Mouse (Mus musculus): ENCODE data around the gene Kdm7a. TPM values are rescaled to one million over a fixed set of nuclear protein-coding genes. Genes with fewer than 3 reads are reported as not detected.

Gene Kdm7a
- polyA plus RNA-seq (2016; fragmentation: Nextera tagmentation; extraction: Ambion mirVana): 16.8 and 18.1 TPM in 2 replicates

DNA sequence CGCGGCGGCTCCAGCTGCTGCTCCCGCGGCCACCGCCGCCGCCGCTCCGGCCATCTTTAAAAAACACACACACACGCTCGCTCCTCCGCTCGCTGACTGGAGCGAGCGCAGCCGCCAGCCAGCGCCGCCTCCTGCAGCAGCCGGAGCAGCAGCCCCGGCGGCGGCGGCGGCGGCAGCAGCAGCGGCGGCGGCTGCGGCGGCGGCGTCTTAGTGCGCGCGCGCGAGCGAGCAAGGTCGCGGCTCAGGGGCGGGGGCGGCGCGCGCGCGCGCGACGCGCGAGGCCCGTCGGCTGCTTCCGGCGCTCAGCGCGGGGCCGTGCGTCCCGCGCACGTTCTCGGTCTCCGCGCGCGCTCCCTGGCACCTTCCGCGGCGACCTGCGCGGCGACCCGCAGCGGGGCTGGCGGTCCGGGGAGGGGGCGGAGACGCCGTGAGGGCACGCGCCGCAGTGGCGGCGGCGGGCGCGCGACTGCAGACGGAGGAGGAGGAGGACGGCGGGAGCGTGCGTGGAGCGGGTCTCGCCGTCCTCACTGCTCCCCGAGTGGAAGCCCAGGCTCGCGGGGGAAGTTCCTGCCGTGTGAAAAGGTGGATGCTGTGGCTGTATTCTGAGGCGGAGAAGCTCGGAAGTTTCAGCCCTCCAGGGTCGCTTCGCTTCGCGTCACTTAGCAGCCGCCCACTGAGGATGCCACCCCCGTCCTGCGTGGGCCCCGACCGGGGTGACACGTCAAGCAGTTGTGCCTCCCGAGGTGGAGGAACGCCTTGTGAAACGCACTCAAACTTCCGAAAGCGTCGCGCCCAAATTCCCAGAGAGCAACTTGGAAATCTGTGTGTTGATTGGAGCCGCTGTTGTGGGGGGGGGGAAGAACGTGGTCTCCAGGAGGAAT lies at the start of gene Kdm7a:
TSS of gene Kdm7a (minus strand) at position 209 of the 881 bp plus-strand sequence.
- Histone ChIP-seq H3K36me3 (replicated peaks) (no peaks in the 10 kb centered on the region), H3K4me1 (peaks cover 16% of the 10 kb centered on the region), H3K9ac (peak within 1 kb of the TSS; percentile 95), H3K27me3 (no peaks in the 10 kb centered on the region), H3K9me3 (no peaks in the 10 kb centered on the region), H3K4me2 (peak within 1 kb of the TSS; percentile 85), H3K27ac (peak within 1 kb of the TSS; percentile 98), H3K4me3 (replicated peaks) (peak within 1 kb of the TSS; percentile 96)
- peak; percentile 85 for ATAC-seq (ENCODE audit: low FRiP score)
- under 1% methylated on average over 109 of the region's 124 CpGs for WGBS

DNA sequence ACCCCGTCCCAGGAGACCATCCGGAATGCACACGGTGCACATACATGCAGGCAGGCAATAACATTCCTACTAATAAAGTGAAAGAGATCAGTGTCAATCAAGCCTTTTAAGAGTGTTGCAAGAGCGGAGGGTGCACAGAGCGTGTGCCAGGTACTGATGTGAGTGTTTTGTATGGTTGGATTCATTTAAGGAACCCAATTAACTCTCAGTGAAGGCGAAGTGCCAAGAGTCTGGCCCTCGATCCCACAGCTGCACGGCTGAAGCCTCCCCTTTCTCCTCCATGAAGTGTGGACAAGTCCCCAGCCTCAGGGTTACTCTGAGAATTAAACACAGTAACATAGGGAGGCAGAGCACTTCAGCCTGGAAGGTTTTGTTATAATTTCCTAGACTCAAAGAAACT lies 48.7 kb upstream of the Kdm7a start:
- ATAC-seq (ENCODE audit: low FRiP score): peak; percentile 10; the same call in 1 of the 2 replicates
- H3K9me3 ChIP-seq: no peaks in the 10 kb centered on the region
- no peak overlapping the region for H3K4me2 ChIP-seq
- no peak overlapping the region for H3K27ac ChIP-seq
- H3K27me3 ChIP-seq: peaks cover 11% of the 10 kb centered on the region
- no peak overlapping the region for H3K9ac ChIP-seq
- peaks cover 21% of the 10 kb centered on the region for H3K4me1 ChIP-seq
- no peak overlapping the region for H3K4me3 ChIP-seq (replicated peaks)
- no peaks in the 10 kb centered on the region for H3K36me3 ChIP-seq (replicated peaks)
- WGBS: 53% methylated on average over 8 of the region's 8 CpGs

- no peak overlapping the region for H3K4me3 ChIP-seq (replicated peaks)
- no peak overlapping the region for H3K27ac ChIP-seq
- no peaks in the 10 kb centered on the region for H3K36me3 ChIP-seq (replicated peaks)
- no peaks in the 10 kb centered on the region for H3K27me3 ChIP-seq
- H3K9ac ChIP-seq: no peak overlapping the region
- H3K9me3 ChIP-seq: no peaks in the 10 kb centered on the region
- 89% methylated on average over 2 of the region's 2 CpGs for WGBS
- no peaks in the 10 kb centered on the region; the same call in 1 of the 2 replicates for H3K4me1 ChIP-seq
- no peak for ATAC-seq (ENCODE audit: low FRiP score)
- H3K4me2 ChIP-seq: no peak overlapping the region
These were observed 43.5 kb upstream of the Kdm7a start for GRCm38 (mm10) chr6:39250055-39250454.

DNA sequence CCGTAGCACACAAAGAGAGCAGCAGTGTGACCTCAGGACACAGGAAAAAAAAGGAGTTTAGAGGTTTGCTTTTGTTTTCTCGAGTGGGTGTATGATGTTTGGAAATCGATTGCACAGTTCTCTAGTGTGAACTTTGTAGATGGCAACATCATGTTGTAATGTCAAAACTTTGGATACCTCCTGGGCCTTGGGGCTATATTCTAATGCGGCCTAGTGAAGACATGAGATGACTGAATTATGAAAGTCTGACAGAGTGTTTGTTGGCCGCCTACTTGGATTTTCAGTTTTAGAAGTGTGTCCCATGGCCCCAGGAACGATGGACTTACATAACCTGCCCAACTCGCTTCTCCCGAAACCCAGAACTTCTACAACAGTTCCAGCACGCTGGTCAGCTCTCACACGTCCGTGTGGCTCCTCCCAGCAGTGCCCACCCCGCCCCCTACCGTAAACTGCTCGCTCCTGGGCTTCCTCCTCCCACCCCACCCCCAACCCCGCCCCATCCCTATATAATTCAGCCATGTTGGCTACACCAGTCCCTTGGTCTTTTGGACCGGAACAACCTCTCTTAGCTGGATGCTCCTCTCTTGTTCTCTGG lies 42.7 kb upstream of the Kdm7a start:
- Histone ChIP-seq H3K4me3 (replicated peaks) (no peak overlapping the region), H3K9ac (no peak overlapping the region), H3K36me3 (replicated peaks) (no peaks in the 10 kb centered on the region), H3K27ac (no peak overlapping the region), H3K9me3 (no peaks in the 10 kb centered on the region), H3K4me2 (no peak overlapping the region), H3K27me3 (no peaks in the 10 kb centered on the region), H3K4me1 (no peaks in the 10 kb centered on the region)
- 59% methylated on average over 16 of the region's 16 CpGs for WGBS
- ATAC-seq (ENCODE audit: low FRiP score): no peak

DNA sequence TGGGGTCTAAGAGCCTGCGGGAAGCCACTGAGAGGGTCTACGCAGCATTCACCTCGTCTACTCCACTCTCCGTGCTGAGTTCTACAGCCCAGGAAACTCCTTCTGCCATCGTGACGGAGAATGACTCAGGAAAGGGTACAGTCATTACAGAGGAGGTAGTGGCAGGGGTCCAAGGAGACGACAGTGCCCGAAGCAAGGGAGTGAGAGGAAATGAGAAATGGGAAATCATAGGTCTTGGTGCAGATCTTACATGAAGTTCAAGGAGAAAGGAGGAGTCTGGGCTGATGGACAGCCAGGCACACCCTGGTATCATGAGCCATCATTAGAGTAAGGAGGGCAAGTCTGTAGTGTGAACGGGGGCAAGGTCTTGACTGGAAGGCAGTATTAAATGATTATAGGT lies 37.5 kb upstream of the Kdm7a start:
- no peak overlapping the region for H3K4me3 ChIP-seq (replicated peaks)
- no peak overlapping the region for H3K4me2 ChIP-seq
- no peaks in the 10 kb centered on the region for H3K27me3 ChIP-seq
- H3K27ac ChIP-seq: no peak overlapping the region
- WGBS: 81% methylated on average over 9 of the region's 9 CpGs
- H3K9ac ChIP-seq: no peak overlapping the region
- H3K36me3 ChIP-seq (replicated peaks): no peaks in the 10 kb centered on the region
- H3K4me1 ChIP-seq: peaks cover 17% of the 10 kb centered on the region
- ATAC-seq (ENCODE audit: low FRiP score): no peak
- H3K9me3 ChIP-seq: no peaks in the 10 kb centered on the region

GRCm38 (mm10) chr6:39243511-39243961 lies 36.9 kb upstream of the Kdm7a start:
- Histone ChIP-seq H3K27me3 (no peaks in the 10 kb centered on the region), H3K27ac (peak overlapping the region; percentile 71), H3K36me3 (replicated peaks) (no peaks in the 10 kb centered on the region), H3K4me2 (no peak overlapping the region), H3K9me3 (no peaks in the 10 kb centered on the region), H3K4me1 (peaks cover 17% of the 10 kb centered on the region), H3K4me3 (replicated peaks) (no peak overlapping the region), H3K9ac (no peak overlapping the region)
- 85% methylated on average over 8 of the region's 8 CpGs for WGBS
- no peak for ATAC-seq (ENCODE audit: low FRiP score)

DNA sequence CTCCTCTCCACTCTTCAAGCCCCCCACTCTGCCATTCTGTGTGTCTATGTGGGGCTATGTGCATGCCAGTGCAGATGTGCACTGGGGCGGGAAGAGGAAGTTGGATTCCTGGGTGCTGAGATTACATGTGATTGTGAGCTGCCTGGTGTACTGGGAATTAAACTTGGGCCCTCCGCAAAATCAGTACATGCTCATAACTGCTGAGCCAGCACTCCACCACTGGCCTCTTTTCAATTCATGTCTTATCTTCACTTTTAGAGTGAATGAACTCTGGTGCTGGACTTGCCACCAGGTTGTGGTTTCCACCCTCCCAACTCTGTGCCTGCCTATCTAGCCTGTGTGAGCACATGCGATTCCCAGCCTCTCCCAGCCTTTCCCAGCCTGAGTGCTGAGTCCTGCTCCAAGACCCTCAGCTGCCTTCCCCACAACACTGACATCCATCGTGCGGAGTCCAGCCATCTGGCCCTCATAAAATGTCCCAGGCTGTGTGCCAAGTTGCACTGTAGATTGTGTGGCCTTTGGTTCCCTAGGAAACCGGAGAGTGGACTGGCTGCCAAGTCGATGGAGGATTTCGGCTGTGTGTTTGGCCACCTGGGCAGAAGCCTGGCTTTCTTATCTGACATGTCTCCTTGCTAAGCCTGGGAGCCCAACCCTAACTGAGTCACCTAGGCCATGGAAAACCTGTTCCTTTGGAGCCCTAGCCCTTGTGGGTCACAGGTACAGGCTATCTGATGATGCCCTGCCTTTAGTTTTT lies 36.3 kb upstream of the Kdm7a start:
- no peak overlapping the region for H3K9ac ChIP-seq
- H3K9me3 ChIP-seq: no peaks in the 10 kb centered on the region
- WGBS: 68% methylated on average over 8 of the region's 8 CpGs
- H3K27me3 ChIP-seq: no peaks in the 10 kb centered on the region
- H3K4me2 ChIP-seq: peak overlapping the region; percentile 10; the same call in 1 of the 2 replicates
- H3K4me3 ChIP-seq (replicated peaks): no peak overlapping the region
- H3K4me1 ChIP-seq: peaks cover 17% of the 10 kb centered on the region
- peak; percentile 88 for ATAC-seq (ENCODE audit: low FRiP score)
- no peaks in the 10 kb centered on the region for H3K36me3 ChIP-seq (replicated peaks)
- H3K27ac ChIP-seq: peak overlapping the region; percentile 71

GRCm38 (mm10) chr6:39241421-39241891 lies 34.9 kb upstream of the Kdm7a start:
- 91% methylated on average over 4 of the region's 4 CpGs for WGBS
- Histone ChIP-seq H3K27me3 (peaks cover 5% of the 10 kb centered on the region; the same call in 1 of the 2 replicates), H3K4me2 (no peak overlapping the region), H3K9ac (no peak overlapping the region), H3K4me3 (replicated peaks) (no peak overlapping the region), H3K9me3 (no peaks in the 10 kb centered on the region), H3K36me3 (replicated peaks) (no peaks in the 10 kb centered on the region), H3K27ac (no peak overlapping the region), H3K4me1 (peaks cover 17% of the 10 kb centered on the region)
- ATAC-seq (ENCODE audit: low FRiP score): no peak

DNA sequence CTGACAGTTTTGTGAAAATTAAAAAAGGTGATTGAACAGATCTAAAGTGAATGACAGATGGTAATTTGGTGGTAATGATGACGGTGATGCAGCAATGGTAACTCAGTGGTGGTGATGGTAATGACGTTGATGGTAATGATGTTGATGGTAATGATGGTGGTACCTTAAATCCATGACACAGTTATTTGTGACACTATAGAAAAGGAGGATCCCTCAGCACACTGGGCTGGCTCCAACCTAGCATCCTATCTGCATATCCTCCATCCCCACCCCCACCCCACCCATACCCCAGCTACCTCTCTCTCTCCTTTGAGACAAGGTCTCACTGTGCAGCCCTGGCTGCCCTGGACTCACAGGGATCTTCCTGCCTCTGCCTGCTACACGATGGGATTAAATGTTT lies 34.4 kb upstream of the Kdm7a start:
- H3K4me3 ChIP-seq (replicated peaks): no peak overlapping the region
- no peak overlapping the region for H3K4me2 ChIP-seq

GRCm38 (mm10) chr6:39237887-39238286 lies 31.3 kb upstream of the Kdm7a start:
- Histone ChIP-seq H3K36me3 (replicated peaks) (no peaks in the 10 kb centered on the region), H3K27ac (no peak overlapping the region), H3K4me2 (no peak overlapping the region), H3K4me3 (replicated peaks) (no peak overlapping the region), H3K9ac (no peak overlapping the region), H3K9me3 (no peaks in the 10 kb centered on the region), H3K4me1 (peaks cover 5% of the 10 kb centered on the region), H3K27me3 (peaks cover 9% of the 10 kb centered on the region; the same call in 1 of the 2 replicates)
- WGBS: 56% methylated on average over 3 of the region's 3 CpGs
- ATAC-seq (ENCODE audit: low FRiP score): no peak

More for the DNA sequence above, 34.4 kb upstream of the Kdm7a start:
- ATAC-seq (ENCODE audit: low FRiP score): no peak
- Histone ChIP-seq H3K36me3 (replicated peaks) (no peaks in the 10 kb centered on the region), H3K4me1 (peaks cover 17% of the 10 kb centered on the region), H3K27me3 (peaks cover 5% of the 10 kb centered on the region; the same call in 1 of the 2 replicates), H3K27ac (no peak overlapping the region), H3K9ac (no peak overlapping the region), H3K9me3 (no peaks in the 10 kb centered on the region)
- 88% methylated on average over 3 of the region's 3 CpGs for WGBS

- no peak overlapping the region for H3K9ac ChIP-seq
These were observed 26.0 kb upstream of the Kdm7a start for GRCm38 (mm10) chr6:39232617-39233016.

GRCm38 (mm10) chr6:39230664-39231063 lies 24.1 kb upstream of the Kdm7a start:
- no peaks in the 10 kb centered on the region for H3K36me3 ChIP-seq (replicated peaks)
- no peaks in the 10 kb centered on the region for H3K9me3 ChIP-seq
- H3K27me3 ChIP-seq: 0 out of 2 replicates have a peak, but pooled peaks cover 4% of the 10 kb centered on the region
- no peak overlapping the region for H3K27ac ChIP-seq
- no peak overlapping the region for H3K4me2 ChIP-seq
- no peak for ATAC-seq (ENCODE audit: low FRiP score)
- H3K9ac ChIP-seq: no peak overlapping the region
- H3K4me3 ChIP-seq (replicated peaks): no peak overlapping the region
- WGBS: 77% methylated on average over 8 of the region's 8 CpGs
- peaks cover 11% of the 10 kb centered on the region for H3K4me1 ChIP-seq

More at GRCm38 (mm10) chr6:39232617-39233016, 26.0 kb upstream of the Kdm7a start:
- no peak for ATAC-seq (ENCODE audit: low FRiP score)
- H3K27me3 ChIP-seq: peaks cover 9% of the 10 kb centered on the region; the same call in 1 of the 2 replicates
- H3K27ac ChIP-seq: no peak overlapping the region
- no peaks in the 10 kb centered on the region for H3K36me3 ChIP-seq (replicated peaks)
- WGBS: 85% methylated on average over 4 of the region's 4 CpGs
- no peaks in the 10 kb centered on the region for H3K9me3 ChIP-seq
- H3K4me1 ChIP-seq: no peaks in the 10 kb centered on the region
- H3K4me3 ChIP-seq (replicated peaks): no peak overlapping the region
- H3K4me2 ChIP-seq: no peak overlapping the region

Data from forebrain, embryonic 12.5 days (tissue).